Mouse (Mus musculus) C2C12 (cell line): ENCODE measurements around the gene Syt17.

Experiments used
- CTCF ChIP-seq: IDR thresholded peaks from one replicate; pipeline ENCODE4 v1.5.1; 2011; ENCODE audit not compliant: control insufficient read depth, insufficient read depth, insufficient read length
- MAX ChIP-seq: IDR thresholded peaks from one replicate; pipeline ENCODE4 v1.6.1; 2011; ENCODE audit warnings: mild to moderate bottlenecking, control low read depth
- MYOD1 ChIP-seq: IDR thresholded peaks from one replicate; pipeline ENCODE4 v1.6.1; 2011; ENCODE audit warnings: low read depth; ENCODE audit not compliant: control insufficient read depth, insufficient read length

GRCm38 (mm10) chr7:118380056-118380455, 68.0 kb downstream of the Syt17 start:
- TF ChIP-seq CTCF (no peak), MYOD1 (no peak), MAX (no peak)
